Mouse (Mus musculus) small intestine, adult 2 months (tissue): ENCODE measurements around the gene Cd8a. TPM values are rescaled to one million over a fixed set of nuclear protein-coding genes. Genes with fewer than 3 reads are reported as not detected.

Source experiments
- H3K27ac ChIP-seq: fragments of 200-500 bp; 2 replicates; pipeline ENCODE4 v1.5.1; 2012; ENCODE audit warnings: low read depth, low read length, control low read depth, inconsistent platforms; ENCODE audit not compliant: insufficient read depth
- H3K27me3 ChIP-seq: fragments of 200-500 bp; 2 replicates; pipeline ENCODE4 v1.6.1; 2012; ENCODE audit warnings: mild to moderate bottlenecking, moderate library complexity, low read length, inconsistent platforms; ENCODE audit not compliant: control insufficient read depth, insufficient read depth
- H3K36me3 ChIP-seq: fragments of 200-500 bp; 2 replicates; pipeline ENCODE4 v1.6.1; 2012; ENCODE audit warnings: mild to moderate bottlenecking, low read length, control low read depth, inconsistent platforms; ENCODE audit not compliant: control insufficient read depth, insufficient read depth
- H3K4me1 ChIP-seq: fragments of 200-500 bp; 2 replicates; pipeline ENCODE4 v1.6.1; 2012; ENCODE audit warnings: low read length, inconsistent platforms, mixed read lengths; ENCODE audit not compliant: control insufficient read depth, insufficient read depth, insufficient read length
- H3K4me3 ChIP-seq: fragments of 200-500 bp; 2 replicates; pipeline ENCODE4 v1.5.1; 2012; ENCODE audit warnings: low read depth, mild to moderate bottlenecking, control low read depth, inconsistent platforms, low read length, moderate library complexity
- CTCF ChIP-seq: fragments of 200-500 bp; IDR thresholded peaks from 2 replicates; pipeline ENCODE4 v1.5.1; 2012; ENCODE audit warnings: low read depth, mild to moderate bottlenecking, control low read depth, inconsistent platforms, low read length, moderate library complexity, mixed read lengths; ENCODE audit not compliant: insufficient replicate concordance, insufficient read length; ENCODE audit errors: extremely low read depth
- POLR2A ChIP-seq: fragments of 200-500 bp; IDR thresholded peaks from 2 replicates; pipeline ENCODE4 v1.6.1; 2012; ENCODE audit warnings: low read depth, mild to moderate bottlenecking, control low read depth, inconsistent platforms, low read length, moderate library complexity
- WGBS: fragments of 180-500 bp; shearing (Covaris S2); methylation state at CpG from one replicate; pipeline ENCODE4 v1.1.7; 2018; 5-methylcytosine and 5-hydroxymethylcytosine counted together
- polyA plus RNA-seq: library from polyadenylated mRNA; depleted of rRNA; stranded (reverse); fragments of >200 nt; gene quantifications from 2 replicates; pipeline ENCODE4 v1.2.3, GENCODE M21; 2012

Cd8a gene
- polyA plus RNA-seq, 1 experiment, result 6.4 TPM

DNA sequence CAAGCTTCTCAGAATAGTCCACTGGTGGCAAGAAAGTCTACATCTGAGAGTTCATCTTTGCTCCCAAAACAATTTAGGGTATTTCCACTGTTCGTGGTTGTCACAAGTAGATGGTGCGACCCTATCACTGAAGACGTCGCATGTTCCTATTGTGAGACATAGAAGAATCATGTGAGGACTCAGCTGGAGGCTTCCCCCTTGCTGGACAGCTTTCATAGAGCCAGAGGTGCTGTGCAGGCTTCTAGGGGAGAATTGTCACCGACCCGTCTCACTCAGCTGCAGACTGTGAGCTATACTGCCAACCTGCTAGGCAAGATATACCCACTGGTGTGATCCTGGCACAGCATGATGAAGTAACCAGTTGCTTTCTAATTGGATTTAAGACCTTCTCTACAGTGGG lies 21.0 kb upstream of the Cd8a start:
- no peaks in the 10 kb centered on the region for H3K36me3 ChIP-seq
- WGBS, result 90% methylated on average over 6 of the region's 6 CpGs
- no peak for TF ChIP-seq POLR2A
- no peak for TF ChIP-seq CTCF
- no peaks in the 10 kb centered on the region for H3K4me1 ChIP-seq
- H3K27ac ChIP-seq, result no peak overlapping the region
- no peak overlapping the region for H3K4me3 ChIP-seq
- H3K27me3 ChIP-seq, result no peaks in the 10 kb centered on the region

DNA sequence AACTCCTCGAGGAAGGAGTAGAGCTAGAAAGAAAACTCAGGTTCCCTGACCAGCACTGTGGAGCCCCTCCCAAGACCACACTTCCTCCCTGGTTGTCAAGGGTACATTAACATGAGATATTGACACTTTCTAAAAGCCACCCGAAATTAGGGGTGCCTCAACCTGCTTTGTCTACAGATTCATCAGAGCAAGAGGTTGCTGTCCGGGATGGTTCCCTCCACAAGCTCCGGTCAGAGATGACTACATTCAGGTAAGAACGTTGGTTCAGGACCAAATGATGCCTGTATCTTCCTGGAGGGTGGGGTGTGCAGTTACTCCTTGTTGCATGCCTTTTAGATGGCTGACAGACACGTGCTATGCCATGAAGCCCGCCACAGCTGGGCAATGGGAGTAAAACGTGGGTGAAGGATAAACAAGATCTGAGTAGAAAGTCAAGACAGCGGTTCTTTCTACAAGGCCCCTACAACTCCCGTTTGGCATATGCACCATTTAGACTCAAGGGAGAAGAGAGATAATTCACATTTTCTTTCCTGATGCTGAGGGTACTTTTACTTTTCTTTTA lies 20.3 kb upstream of the Cd8a start:
- Histone ChIP-seq H3K27ac (no peak overlapping the region), H3K4me3 (peak overlapping the region; percentile 16; the same call in 1 of the 2 replicates), H3K27me3 (no peaks in the 10 kb centered on the region), H3K4me1 (no peaks in the 10 kb centered on the region), H3K36me3 (no peaks in the 10 kb centered on the region)
- 72% methylated on average over 10 of the region's 10 CpGs for WGBS
- TF ChIP-seq POLR2A (no peak), CTCF (no peak)

DNA sequence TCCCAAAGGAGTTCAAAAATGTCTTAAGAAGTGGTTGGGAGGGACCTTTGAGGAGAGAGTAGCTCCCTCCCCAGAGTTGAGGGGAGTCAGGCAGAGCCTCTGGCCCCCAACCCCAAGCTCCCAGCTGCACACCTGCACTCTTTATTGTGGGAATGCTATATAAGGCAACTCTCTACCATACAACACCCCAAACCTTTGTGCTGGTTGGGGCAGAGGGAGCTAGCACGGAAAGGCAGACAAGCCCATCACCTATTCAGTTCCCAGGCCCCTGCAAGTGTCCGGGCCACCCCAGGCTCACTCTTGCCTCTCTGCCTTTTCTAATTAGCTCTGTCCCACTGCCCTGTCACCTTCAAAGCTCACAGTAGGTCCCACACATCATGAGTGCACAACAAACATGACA lies 19.5 kb upstream of the Cd8a start:
- Histone ChIP-seq H3K36me3 (no peaks in the 10 kb centered on the region), H3K27me3 (no peaks in the 10 kb centered on the region), H3K4me3 (no peak overlapping the region), H3K4me1 (no peaks in the 10 kb centered on the region), H3K27ac (no peak overlapping the region)
- 86% methylated on average over 2 of the region's 2 CpGs for WGBS
- TF ChIP-seq POLR2A, result no peak
- TF ChIP-seq CTCF, result no peak

DNA sequence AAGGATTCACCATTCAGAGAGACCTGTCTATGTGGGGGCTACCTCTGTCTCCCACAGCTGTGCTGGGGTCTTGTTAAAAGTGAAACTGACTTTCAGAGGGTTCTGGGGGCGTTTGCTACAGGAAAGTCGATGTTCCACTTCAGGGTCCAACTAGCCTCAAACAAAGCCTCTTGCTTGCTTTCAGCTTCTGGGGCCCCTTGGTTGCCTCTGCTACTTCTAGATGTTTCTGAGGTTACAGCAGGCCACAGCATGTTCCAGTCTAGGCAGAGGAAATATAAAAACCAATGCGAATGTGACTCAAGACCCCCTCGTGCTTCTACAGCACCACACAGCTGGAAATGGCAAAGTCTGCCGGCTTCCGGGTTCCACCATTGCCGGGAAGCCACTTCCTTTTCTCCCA lies 15.7 kb upstream of the Cd8a start:
- WGBS, result 80% methylated on average over 7 of the region's 7 CpGs
- H3K4me3 ChIP-seq, result no peak overlapping the region
- no peaks in the 10 kb centered on the region for H3K4me1 ChIP-seq
- H3K27ac ChIP-seq, result peak overlapping the region; percentile 27; the same call in 1 of the 2 replicates
- no peak for TF ChIP-seq CTCF
- TF ChIP-seq POLR2A, result no peak
- no peaks in the 10 kb centered on the region for H3K36me3 ChIP-seq
- H3K27me3 ChIP-seq, result no peaks in the 10 kb centered on the region

DNA sequence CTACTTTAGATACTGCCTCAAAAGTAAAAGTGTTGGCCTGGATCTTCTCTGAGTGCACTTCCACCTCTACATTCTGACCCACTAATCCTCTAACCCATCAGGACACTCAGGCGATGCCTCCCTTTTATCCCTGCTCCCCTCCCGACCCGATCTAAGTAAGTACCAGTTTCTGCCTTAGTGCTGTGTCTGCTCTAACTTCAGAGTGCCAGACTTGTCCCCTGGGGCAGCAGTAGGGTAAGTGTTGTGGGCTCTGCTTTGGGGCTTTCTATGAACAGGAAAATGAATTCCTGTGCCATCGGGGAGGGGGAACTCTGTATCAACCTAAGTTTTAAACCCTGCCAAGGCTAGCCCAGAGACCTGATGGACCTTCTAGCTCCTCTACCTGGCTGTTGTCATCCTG lies 13.0 kb upstream of the Cd8a start:
- WGBS, result 88% methylated on average over 4 of the region's 4 CpGs
- Histone ChIP-seq H3K36me3 (no peaks in the 10 kb centered on the region), H3K4me3 (no peak overlapping the region), H3K27me3 (no peaks in the 10 kb centered on the region), H3K4me1 (no peaks in the 10 kb centered on the region), H3K27ac (no peak overlapping the region; the same call in 1 of the 2 replicates)
- no peak for TF ChIP-seq POLR2A
- TF ChIP-seq CTCF, result no peak

DNA sequence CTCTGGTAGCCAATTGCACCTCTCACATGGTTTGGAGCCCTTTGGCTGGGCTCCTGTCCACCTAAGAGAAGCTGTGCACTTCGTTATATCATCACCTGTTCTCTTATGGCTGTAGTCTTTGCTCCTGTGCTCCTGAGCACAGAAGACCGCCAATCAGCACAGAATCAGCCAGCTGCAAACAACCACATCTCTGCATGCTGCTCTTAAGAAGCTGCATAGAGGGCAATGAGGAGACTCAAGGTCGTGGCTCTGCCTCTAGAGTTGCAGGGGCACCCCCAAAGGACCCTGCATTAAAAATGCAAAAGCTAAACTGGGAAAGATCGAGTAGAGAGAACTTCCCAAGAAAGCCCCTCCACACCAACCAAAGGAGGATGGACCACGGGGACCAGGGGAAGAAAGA lies 12.5 kb upstream of the Cd8a start:
- Histone ChIP-seq H3K4me3 (no peak overlapping the region), H3K4me1 (no peaks in the 10 kb centered on the region), H3K36me3 (no peaks in the 10 kb centered on the region), H3K27ac (no peak overlapping the region), H3K27me3 (no peaks in the 10 kb centered on the region)
- 54% methylated on average over 5 of the region's 5 CpGs for WGBS
- TF ChIP-seq POLR2A (no peak), CTCF (no peak)

DNA sequence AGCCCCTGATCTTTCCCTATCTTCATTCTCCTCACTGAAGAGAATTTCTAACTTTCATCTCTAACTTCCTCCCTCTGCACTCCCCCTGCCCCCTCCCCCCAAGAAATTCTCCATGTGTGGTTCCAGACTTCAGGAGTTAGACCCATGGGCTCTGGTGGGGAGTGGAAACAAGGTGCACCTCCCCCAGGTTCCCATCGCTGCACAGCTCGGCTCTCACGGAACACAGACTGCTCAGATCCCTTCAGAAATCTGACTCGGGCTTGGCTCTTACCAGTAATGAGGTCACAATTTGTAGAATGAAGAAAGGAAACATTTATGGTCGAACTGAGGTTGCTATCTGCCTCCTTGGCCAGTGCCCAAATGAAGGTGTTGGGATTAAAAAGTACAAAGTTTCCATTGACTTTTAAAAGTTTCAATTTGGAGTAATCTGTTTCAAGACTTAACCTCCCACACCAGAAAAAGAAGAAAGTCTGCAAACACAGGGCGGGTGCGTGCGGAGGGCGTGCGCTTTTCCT lies 12.0 kb upstream of the Cd8a start:
- TF ChIP-seq CTCF, result no peak
- TF ChIP-seq POLR2A, result no peak
- Histone ChIP-seq H3K4me3 (no peak overlapping the region), H3K4me1 (no peaks in the 10 kb centered on the region), H3K27me3 (no peaks in the 10 kb centered on the region), H3K36me3 (no peaks in the 10 kb centered on the region), H3K27ac (no peak overlapping the region)
- 55% methylated on average over 10 of the region's 10 CpGs for WGBS
